Mouse (Mus musculus): ENCODE data around the gene Foxn1.

- TF ChIP-seq CTCF (IDR thresholded peaks at IDR 0.05; ENCODE audit: low read depth, low read length) (peak; percentile 71), POLR2A (IDR thresholded peaks at IDR 0.05; ENCODE audit: extremely low read depth, insufficient read depth, low read length) (no peak)
These were observed 49.5 kb upstream of the Foxn1 start for GRCm38 (mm10) chr11:78435776-78436349.

Measured in liver, adult 2 months (tissue).